Mouse (Mus musculus): ENCODE data around the gene Ntn4. TPM values are rescaled to one million over a fixed set of nuclear protein-coding genes. Genes with fewer than 3 reads are reported as not detected.

Gene Ntn4
- polyA plus RNA-seq, 1 experiment, result 0.20 TPM

DNA sequence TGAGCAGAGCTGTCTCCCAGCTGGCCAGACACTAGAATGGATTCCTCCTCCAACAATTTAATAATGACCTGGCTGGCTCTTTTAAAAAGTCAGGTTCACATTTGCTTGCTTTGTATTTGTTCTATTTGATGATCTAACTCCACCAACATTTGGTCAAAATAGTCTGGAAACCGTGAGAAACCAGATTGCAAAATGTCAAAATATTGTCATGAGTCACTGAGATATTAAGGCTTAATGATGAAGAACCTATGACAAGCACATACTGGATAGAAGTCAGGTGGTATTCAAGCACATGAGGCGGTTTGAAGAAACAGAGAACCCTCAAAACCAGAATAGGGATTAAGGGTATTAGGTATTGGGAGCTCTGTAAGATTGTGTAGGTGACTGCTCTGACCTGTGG is 12.8 kb downstream of the Ntn4 start:
- H3K4me1 ChIP-seq (ENCODE audit: control insufficient read depth, insufficient read depth, low read length), result no peaks in the 10 kb centered on the region
- H3K4me3 ChIP-seq (ENCODE audit: insufficient read depth, low read length), result no peak overlapping the region
- TF ChIP-seq POLR2A (IDR thresholded peaks at IDR 0.05; ENCODE audit: borderline replicate concordance, low read depth, low read length), result no peak
- TF ChIP-seq CTCF (IDR thresholded peaks at IDR 0.05; ENCODE audit: low read depth, low read length), result no peak
- no peak overlapping the region for H3K27ac ChIP-seq (ENCODE audit: insufficient read depth, low read depth, low read length)

DNA sequence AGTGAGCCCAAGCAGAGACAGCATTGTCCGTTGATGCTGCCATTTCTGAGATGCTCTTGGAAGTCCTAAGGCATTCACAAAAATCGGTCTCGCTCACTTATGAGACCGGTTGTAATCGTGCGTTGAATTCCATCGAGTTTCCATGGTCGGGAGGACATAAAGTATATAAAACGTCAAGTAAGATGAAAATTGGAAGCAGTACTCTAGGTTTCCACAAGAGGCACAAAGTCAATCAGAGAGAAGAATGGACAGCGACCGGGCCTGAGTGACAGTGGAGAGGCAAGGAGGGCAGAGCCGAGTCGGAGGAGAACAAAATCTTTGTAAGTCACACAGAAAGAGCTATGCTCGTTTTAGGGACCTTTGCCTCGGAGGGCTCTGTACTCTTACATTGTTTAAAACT is 14.9 kb downstream of the Ntn4 start:
- no peak overlapping the region for H3K27ac ChIP-seq (ENCODE audit: insufficient read depth, low read depth, low read length)
- H3K4me3 ChIP-seq (ENCODE audit: insufficient read depth, low read length), result no peak overlapping the region
- H3K4me1 ChIP-seq (ENCODE audit: control insufficient read depth, insufficient read depth, low read length), result no peaks in the 10 kb centered on the region
- no peak for TF ChIP-seq CTCF (IDR thresholded peaks at IDR 0.05; ENCODE audit: low read depth, low read length)
- no peak for TF ChIP-seq POLR2A (IDR thresholded peaks at IDR 0.05; ENCODE audit: borderline replicate concordance, low read depth, low read length)

DNA sequence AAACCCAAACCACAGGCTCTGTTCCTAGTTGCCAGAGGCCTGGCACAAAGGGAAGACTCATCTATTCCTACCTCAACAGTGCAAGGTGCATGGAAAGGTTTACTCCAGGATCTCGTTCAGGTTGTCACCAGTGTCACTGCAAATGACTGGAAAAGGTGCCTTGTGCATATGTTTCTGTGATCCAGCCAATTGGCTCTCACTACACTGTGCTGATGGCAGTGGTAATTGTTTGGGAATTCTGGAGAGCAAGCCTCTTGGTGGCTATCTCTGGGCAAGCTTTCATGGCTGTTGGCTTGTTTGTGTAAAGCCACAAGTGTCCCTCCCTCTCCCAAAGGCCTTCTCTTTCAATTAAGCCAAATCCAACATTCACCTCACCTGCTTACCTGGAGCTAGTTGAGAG is 19.3 kb downstream of the Ntn4 start:
- no peak for TF ChIP-seq CTCF (IDR thresholded peaks at IDR 0.05; ENCODE audit: low read depth, low read length)
- no peak overlapping the region for H3K27ac ChIP-seq (ENCODE audit: insufficient read depth, low read depth, low read length)
- H3K4me1 ChIP-seq (ENCODE audit: control insufficient read depth, insufficient read depth, low read length), result no peaks in the 10 kb centered on the region
- H3K4me3 ChIP-seq (ENCODE audit: insufficient read depth, low read length), result no peak overlapping the region

DNA sequence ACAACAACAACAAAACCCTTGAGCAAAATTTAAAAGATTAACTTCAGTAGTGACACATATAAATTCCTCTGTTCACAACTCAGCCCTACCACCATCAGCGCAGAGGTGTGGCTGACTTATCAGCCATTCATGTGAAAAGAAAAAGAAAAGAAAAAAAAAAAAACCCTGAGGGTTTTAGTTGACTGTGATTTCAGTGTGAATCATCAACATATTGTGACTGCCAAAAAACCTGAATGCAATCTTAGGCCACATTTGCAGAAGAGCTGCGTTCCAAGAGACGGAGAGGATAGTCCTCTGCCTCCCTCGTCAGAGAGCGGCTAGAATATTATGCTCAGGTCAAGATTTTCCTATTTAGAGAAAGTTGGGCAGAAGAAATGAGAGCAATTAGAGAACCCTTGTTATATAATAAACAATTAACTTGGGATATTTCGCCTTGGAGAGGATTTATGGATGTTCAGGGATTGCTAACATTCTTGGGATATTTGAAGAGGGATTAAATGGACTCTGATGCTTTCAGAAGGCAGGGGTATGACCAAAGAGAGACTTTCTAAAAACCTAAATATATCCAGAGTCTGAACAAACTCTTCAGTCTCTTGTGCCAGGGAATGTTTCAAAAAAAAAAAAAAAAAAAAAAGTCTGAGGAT is 21.0 kb downstream of the Ntn4 start:
- no peak overlapping the region for H3K27ac ChIP-seq (ENCODE audit: insufficient read depth, low read depth, low read length)
- TF ChIP-seq POLR2A (IDR thresholded peaks at IDR 0.05; ENCODE audit: borderline replicate concordance, low read depth, low read length), result no peak
- TF ChIP-seq CTCF (IDR thresholded peaks at IDR 0.05; ENCODE audit: low read depth, low read length), result no peak

DNA sequence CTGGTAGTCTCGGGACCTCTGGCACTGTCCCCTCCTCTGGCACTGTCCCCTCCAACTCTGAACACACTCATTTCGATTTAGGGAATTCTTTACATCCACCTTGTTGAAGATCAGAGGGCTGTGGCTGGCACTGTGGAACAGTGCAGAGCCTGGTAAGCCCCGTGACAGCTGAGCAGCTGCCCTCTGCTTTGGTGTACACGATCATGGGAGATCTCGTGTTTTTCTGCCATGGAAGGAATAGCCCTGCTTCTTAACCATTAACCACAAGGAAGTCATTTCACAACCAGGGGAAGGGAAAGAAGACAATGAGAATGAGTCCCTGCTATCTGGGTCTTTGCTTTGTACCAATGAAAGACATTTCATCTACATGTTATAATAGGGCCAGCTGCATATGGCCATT is 21.5 kb downstream of the Ntn4 start:
- H3K4me1 ChIP-seq (ENCODE audit: control insufficient read depth, insufficient read depth, low read length), result no peaks in the 10 kb centered on the region

More for the DNA sequence above, 21.0 kb downstream of the Ntn4 start:
- Histone ChIP-seq H3K4me3 (ENCODE audit: insufficient read depth, low read length) (no peak overlapping the region), H3K4me1 (ENCODE audit: control insufficient read depth, insufficient read depth, low read length) (no peaks in the 10 kb centered on the region)

DNA sequence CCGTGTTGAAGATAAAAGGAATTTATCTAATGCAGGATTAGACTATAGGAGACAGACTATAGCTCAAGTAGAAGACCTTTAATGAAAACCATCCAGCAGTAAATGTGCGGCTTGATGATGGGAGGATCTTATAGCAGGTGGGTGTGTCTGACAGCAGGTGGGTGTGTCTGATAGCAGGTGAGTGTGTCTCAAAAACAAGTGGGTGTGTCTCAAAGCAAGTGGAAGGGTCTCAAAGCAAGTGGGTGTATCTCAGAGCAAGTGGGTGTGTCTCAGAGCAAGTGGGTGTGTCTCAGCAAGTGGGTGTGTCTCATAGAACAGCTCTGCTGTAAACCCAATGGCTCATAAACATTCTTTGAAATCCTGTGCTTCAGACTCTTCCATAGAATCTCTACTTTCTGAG is 25.7 kb downstream of the Ntn4 start:
- TF ChIP-seq POLR2A (IDR thresholded peaks at IDR 0.05; ENCODE audit: borderline replicate concordance, low read depth, low read length) (no peak), CTCF (IDR thresholded peaks at IDR 0.05; ENCODE audit: low read depth, low read length) (no peak)
- Histone ChIP-seq H3K4me3 (ENCODE audit: insufficient read depth, low read length) (no peak overlapping the region), H3K4me1 (ENCODE audit: control insufficient read depth, insufficient read depth, low read length) (no peaks in the 10 kb centered on the region), H3K27ac (ENCODE audit: insufficient read depth, low read depth, low read length) (no peak overlapping the region)

More for the DNA sequence above, 21.5 kb downstream of the Ntn4 start:
- Histone ChIP-seq H3K4me3 (ENCODE audit: insufficient read depth, low read length) (no peak overlapping the region), H3K27ac (ENCODE audit: insufficient read depth, low read depth, low read length) (no peak overlapping the region)
- no peak for TF ChIP-seq CTCF (IDR thresholded peaks at IDR 0.05; ENCODE audit: low read depth, low read length)
- TF ChIP-seq POLR2A (IDR thresholded peaks at IDR 0.05; ENCODE audit: borderline replicate concordance, low read depth, low read length), result no peak

DNA sequence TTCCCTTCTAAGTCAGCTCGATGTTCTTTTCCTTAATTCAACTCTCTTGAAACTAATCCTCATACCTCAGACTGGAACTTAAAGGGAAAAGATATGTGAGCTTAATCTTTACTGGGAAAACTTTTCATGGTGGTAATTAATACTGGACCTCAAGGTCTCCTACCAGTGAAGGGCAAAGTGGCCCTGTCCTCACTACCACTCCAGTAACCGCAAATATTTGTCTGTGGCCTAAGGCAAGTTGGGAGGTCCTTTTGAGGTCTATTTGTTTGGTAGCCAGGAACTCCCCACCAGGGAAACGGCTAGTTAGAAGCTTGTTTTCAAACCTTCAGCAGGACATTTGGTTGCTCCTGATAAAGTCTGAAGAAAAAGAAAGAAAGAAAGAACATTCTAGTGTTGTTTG is 26.5 kb downstream of the Ntn4 start:
- TF ChIP-seq CTCF (IDR thresholded peaks at IDR 0.05; ENCODE audit: low read depth, low read length) (no peak), POLR2A (IDR thresholded peaks at IDR 0.05; ENCODE audit: borderline replicate concordance, low read depth, low read length) (no peak)
- H3K4me3 ChIP-seq (ENCODE audit: insufficient read depth, low read length), result no peak overlapping the region
- no peaks in the 10 kb centered on the region for H3K4me1 ChIP-seq (ENCODE audit: control insufficient read depth, insufficient read depth, low read length)
- H3K27ac ChIP-seq (ENCODE audit: insufficient read depth, low read depth, low read length), result no peak overlapping the region

DNA sequence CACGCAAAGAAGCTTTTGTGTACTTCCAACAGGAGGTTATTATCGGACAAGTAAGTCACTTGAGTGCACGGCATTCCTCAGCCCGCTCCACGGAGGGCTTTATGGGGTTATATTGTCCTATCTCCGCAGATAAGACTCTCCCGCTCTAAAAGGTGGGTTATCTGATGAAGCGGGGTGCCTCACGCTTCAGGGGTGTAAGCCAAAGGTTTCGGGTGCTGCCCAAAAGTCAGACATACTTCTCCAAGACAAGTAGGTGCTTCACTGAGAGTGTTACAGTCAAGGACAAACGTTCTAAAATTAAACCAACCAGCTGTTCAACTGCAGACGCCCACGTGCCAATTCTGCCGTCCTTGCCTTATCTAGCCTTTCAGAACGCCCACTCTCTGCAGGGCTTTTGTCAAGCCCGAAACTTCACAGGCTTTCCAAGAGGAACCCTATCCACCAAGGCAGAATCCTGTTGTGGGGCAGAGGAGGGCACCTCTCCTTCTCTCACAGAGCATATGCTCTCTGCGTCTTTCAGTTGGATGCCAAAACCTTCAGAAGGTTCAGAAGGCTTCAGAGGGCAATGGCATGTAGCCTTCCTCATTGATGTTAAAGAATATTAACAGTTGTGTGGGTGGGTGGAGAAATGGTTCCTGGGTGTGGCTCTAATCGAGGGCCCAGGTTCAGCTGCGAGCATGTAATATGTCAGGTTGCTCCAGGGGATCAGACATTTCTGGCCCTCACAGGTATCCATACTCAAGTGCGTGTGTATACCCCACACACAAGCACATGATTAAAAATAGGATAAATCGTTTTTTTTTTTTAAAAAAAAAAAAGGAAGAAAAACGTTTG is 32.4 kb downstream of the Ntn4 start:
- TF ChIP-seq CTCF (IDR thresholded peaks at IDR 0.05; ENCODE audit: low read depth, low read length) (no peak), POLR2A (IDR thresholded peaks at IDR 0.05; ENCODE audit: borderline replicate concordance, low read depth, low read length) (no peak)
- Histone ChIP-seq H3K27ac (ENCODE audit: insufficient read depth, low read depth, low read length) (no peak overlapping the region), H3K4me1 (ENCODE audit: control insufficient read depth, insufficient read depth, low read length) (no peaks in the 10 kb centered on the region), H3K4me3 (ENCODE audit: insufficient read depth, low read length) (no peak overlapping the region)

DNA sequence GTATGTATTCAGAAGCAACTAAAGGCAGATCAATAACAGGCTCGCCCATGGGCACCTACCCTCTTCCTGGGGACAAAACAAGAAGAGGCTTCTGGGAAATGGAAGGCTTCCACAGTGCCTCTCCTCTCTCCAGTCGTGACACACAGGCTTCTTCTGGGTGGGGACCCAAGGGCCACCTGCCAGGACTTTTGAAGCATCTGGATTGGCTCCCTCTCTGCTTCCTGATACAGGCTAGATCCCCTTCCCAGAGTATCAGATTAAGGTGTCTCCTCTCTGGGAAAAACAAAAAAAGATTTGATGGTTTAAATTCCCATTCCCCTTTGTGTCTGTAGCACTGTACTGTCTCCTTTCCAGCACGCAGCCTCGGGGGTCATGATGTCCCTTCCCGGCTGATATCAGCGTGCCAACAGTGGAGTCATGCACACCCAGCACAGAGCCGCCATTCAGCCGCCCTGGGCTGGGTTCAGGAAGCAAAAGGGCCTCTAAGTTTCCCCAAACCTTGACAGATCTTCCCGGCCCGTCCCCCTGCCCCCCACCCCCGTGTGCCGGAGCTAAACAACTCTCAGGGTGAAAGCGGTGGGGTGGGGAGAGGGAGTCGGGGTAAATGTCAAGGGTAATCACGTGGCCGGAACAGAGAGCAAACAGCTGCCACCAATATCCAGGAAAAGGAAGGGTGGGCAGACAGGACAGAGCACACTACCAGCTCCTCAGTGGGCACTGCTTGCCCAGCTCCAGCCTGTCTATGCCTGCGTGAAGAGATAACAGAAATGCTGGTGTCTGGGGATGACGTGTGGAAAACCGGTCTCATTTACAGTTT is 38.9 kb downstream of the Ntn4 start:
- no peak overlapping the region for H3K4me3 ChIP-seq (ENCODE audit: insufficient read depth, low read length)
- no peak for TF ChIP-seq POLR2A (IDR thresholded peaks at IDR 0.05; ENCODE audit: borderline replicate concordance, low read depth, low read length)
- TF ChIP-seq CTCF (IDR thresholded peaks at IDR 0.05; ENCODE audit: low read depth, low read length), result no peak
- no peak overlapping the region for H3K27ac ChIP-seq (ENCODE audit: insufficient read depth, low read depth, low read length)
- peaks cover 7% of the 10 kb centered on the region for H3K4me1 ChIP-seq (ENCODE audit: control insufficient read depth, insufficient read depth, low read length)
